Mouse (Mus musculus) fat pad, adult 2 months (tissue): ENCODE results near the gene F8a.
"Not testable (repeated sequence)": the region's sequence is repeated elsewhere in the genome, so short reads cannot be mapped to it uniquely, and the experiment has no call there.

ENCODE experiments used
- DNase-seq: peaks from one replicate; pipeline ENCODE4 v3.0.0-alpha.2; 2011; ENCODE audit warnings: low read depth, low spot score; ENCODE audit errors: extremely low read depth

The F8a gene

DNA sequence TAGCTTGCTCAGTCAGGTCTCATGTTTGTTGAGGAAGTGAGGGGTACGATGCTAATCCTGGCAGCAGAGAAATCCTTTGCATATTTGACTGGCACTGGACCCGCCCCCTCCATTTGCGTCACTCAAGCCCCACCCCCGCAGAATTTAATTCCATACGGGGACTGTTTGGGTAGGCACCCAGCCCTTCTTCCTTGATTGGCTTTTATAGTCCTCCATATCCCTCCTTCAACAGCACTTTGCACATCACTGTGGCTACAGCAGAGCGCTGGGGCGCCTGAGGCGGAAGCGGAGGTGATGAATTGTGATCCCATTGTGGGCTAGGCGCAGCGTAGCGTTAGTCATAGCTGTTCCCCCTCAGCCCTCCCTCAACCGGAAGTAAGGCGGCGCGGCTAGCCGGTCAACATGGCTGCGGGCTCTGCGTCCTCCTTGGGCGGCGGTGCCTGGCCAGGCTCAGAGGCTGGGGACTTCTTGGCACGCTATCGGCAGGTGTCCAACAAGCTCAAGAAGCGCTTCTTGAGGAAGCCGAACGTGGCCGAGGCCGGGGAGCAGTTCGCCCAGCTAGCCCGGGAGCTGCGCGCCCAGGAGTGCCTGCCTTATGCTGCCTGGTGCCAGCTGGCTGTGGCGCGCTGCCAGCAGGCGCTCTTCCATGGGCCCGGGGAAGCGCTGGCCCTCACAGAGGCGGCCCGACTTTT is at the start of gene F8a:
F8a (plus strand) TSS at position 378 of the 692 bp plus-strand sequence.
- no peak for DNase-seq

DNA sequence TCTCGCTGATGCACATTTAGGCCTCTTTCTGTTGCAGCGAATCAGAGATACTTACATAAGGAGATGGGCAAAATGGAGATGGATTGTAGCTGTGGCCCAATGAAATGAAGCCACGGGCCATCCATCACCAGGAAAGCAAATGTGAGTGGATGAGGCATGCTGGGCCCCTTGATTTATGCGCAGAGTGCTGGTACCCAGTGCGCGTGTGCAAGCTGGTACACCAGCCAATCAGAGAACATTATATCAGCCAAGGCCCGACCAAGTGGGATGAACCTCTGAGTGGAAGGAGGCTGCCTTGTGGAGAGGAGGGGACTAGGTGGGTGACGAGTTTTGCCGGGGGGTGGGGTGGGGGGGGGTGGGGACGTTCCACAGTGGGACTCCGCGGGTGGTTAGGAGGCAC is 36.2 kb upstream of the F8a start, which contains the start of gene Xlr3b:
Xlr3b (plus strand) TSS at position 274 of the 400 bp plus-strand sequence.
- DNase-seq, result not testable (repeated sequence)

DNA sequence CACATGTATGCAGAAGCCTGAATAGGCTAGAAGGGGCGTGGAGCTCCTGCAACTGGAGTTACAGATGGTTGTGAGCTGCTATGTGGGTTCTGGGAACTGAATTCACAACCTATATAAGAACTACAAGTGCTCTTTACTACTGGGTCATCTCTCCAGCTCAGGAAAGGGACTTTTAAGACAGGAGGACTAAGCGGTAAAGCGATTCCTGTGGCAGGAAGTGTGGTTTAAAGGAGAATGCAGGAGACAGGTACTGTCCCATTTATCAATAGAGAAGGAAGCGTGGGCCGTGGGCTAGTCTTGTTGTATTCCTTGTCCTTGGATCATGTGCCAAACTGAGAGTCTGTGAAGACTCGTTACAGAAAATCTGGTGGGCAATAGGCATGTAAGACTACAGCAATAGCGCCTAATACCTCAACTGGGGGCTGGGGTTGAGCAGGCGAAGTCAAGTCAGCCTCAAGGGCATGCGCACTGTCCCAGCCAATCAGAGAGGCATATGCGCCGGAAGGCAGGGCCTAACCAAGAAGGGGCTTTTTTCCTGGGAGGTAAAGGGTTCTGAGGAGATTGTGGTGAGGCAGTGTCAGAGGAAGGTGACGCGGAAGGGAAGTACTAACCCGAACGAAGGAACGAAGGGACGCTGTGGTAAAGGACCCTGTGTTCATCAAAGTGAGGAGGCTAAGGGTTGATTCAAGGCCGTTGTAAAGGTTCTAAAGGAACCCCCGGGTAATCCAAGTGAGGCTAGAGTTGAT is 14.1 kb upstream of the F8a start, which contains the start of gene Xlr4b:
Xlr4b (plus strand) TSS at position 515 of the 746 bp plus-strand sequence.
- not testable (repeated sequence) for DNase-seq

DNA sequence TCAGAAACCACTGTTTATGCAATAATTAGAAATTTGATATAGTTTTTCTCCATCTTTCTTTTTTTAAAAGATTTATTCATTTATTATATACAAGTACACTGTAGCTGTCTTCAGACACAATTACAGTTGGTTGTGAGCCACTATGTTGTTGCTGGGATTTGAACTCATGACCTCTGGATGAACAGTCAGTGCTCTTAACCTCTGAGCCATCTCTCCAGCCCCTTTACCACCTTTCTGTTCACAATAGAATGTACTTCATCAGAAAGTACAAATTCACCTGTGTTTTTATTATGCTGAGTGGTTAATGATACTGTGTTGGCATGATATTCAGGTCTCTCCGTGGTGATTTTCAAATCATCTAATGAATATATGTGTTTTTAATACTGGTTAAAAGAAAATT is 2.7 kb upstream of the F8a start:
- DNase-seq, result no peak

DNA sequence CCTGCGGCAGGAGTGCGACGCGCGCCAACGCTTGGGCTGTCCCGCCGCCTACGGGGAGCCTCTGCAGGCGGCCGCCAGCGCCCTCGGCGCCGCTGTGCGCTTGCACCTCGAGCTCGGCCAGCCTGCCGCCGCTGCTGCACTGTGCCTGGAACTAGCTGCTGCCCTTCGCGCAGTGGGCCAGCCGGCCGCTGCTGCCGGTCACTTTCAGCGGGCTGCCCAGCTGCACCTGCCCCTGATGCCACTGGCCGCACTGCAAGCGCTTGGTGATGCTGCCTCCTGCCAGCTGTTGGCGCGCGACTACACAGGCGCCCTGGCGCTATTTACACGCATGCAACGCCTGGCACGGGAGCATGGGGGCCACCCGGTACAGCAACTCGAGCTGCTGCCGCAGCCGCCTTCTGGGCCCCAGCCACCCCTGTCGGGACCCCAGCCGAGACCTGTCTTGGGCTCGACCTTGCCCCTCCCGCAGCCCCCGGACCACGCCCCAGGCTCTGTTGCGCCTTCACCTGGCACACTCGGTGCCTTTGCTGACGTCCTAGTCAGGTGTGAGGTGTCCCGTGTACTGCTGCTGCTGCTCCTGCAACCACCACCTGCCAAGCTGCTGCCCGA is 619 bp downstream of the F8a start:
- DNase-seq, result no peak

DNA sequence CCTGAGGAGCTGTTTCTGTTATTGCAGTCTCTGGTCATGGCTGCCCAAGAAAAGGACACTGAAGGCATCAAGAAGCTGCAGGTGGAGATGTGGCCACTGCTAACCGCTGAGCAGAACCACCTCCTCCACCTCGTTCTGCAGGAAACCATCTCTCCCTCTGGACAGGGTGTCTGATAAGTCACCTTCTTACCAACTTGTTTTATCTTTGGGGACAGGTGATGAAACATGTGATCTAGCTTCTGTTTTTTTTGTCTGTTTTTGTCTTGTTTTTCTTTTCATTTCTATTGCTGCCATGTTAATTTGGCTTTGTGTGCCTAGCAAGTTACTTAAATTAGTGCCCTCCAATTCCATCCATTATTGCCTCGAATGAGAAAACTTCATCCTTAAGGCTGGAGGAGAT is 1.2 kb downstream of the F8a start:
- DNase-seq, result no peak

DNA sequence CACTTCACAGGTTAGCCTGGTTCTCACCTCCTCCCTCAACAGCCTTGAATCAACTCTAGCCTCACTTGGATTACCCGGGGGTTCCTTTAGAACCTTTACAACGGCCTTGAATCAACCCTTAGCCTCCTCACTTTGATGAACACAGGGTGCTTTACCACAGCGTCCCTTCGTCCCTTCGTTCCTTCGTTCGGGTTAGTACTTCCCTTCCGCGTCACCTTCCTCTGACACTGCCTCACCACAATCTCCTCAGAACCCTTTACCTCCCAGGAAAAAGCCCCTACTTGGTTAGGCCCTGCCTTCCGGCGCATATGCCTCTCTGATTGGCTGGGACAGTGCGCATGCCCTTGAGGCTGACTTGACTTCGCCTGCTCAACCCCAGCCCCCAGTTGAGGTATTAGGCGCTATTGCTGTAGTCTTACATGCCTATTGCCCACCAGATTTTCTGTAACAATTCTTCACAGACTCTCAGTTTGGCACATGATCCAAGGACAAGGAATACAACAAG is 14.8 kb downstream of the F8a start, which contains the start of gene Xlr4c:
Xlr4c (minus strand) TSS at position 310 of the 505 bp plus-strand sequence.
- DNase-seq, result not testable (repeated sequence)

DNA sequence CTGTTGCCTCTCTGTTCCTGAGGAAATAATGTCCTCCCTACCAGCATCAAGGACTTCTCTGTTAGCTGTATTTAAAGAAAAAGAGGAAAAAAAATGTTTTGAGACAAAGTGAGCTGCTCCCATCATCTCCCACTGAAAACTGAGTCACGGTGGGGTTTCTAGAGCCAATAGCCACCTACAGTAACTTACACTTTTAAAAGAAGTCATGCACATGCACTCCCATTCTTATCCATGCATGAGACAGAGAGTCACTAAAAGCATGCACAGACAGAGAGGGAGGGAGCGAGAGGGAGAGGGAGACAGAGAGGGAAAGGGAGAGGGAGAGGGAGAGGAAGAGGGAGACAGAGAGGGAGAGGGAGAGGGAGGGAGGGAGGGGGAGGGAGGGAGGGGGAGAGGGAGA is 34.3 kb downstream of the F8a start:
- DNase-seq, result not testable (repeated sequence)

GRCm38 (mm10) chrX:73265270-73265669 is 37.2 kb downstream of the F8a start, which contains the start of gene Xlr3c:
Gene Xlr3c (minus strand): TSS chrX:73265390.
- not testable (repeated sequence) for DNase-seq
